Mouse (Mus musculus): ENCODE data around the gene Ccndbp1. TPM values are rescaled to one million over a fixed set of nuclear protein-coding genes. Genes with fewer than 3 reads are reported as not detected.
"Not testable (repeated sequence)": the region's sequence is repeated elsewhere in the genome, so short reads cannot be mapped to it uniquely, and the experiment has no call there.

Ccndbp1 gene
- total and polyA plus RNA-seq, 2 experiments from 2014 or later, result 63.3 to 85.0 TPM

- H3K4me3 ChIP-seq (ENCODE audit: low read depth, low read length), result peak within 1 kb of the TSS; percentile 92
- WGBS, result under 1% methylated on average over 39 of the region's 39 CpGs
- DNase-seq (peak; percentile 93), ATAC-seq (peak; percentile 95)
- H3K4me2 ChIP-seq (ENCODE audit: low read depth), result peak within 1 kb of the TSS; percentile 82
- peak; percentile 19; the same call in 1 of the 2 replicates for TF ChIP-seq CTCF (IDR thresholded peaks at IDR 0.05; ENCODE audit: low read depth)
- peak within 1 kb of the TSS; percentile 88 for H3K27ac ChIP-seq (ENCODE audit: low read depth, low read length)
- H3K9me3 ChIP-seq (ENCODE audit: low read length), result no peaks in the 10 kb centered on the region
- H3K4me1 ChIP-seq (ENCODE audit: insufficient read depth), result peaks cover 7% of the 10 kb centered on the region; the same call in 1 of the 2 replicates
- peak within 1 kb of the TSS; percentile 84 for H3K9ac ChIP-seq
- H3K36me3 ChIP-seq (ENCODE audit: insufficient read depth), result no peaks in the 10 kb centered on the region
- no peaks in the 10 kb centered on the region for H3K27me3 ChIP-seq (ENCODE audit: insufficient read depth, low read length)
Measured at GRCm38 (mm10) chr2:120970559-120971080, 37.6 kb upstream of the Ccndbp1 start, which contains the start of gene Ubr1. Gene Ubr1, minus strand, starts transcription at chr2:120970715.

DNA sequence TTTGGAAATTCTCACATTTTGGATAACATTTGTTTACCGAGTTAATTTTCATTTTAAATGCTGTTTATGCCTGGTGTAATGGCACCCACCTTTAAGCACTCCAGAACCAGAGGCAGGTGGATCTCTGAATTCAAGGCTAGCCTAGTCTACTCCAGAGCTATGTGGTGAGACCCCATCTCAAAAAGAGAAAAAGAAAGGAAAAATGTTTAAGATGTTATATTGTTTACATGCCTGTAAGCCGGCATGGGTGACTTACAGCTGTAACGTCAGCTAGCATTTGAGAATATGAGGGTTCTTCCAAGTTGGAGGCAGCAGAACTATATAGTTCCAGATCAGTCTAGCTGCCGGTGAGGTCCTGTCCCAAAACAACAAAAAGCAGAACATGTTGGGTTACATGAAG, 36.4 kb upstream of the Ccndbp1 start:
- 88% methylated on average over 4 of the region's 4 CpGs for WGBS
- no peak overlapping the region for H3K9ac ChIP-seq
- no peaks in the 10 kb centered on the region for H3K36me3 ChIP-seq (ENCODE audit: insufficient read depth)
- H3K27me3 ChIP-seq (ENCODE audit: insufficient read depth, low read length), result no peaks in the 10 kb centered on the region
- TF ChIP-seq CTCF (IDR thresholded peaks at IDR 0.05; ENCODE audit: low read depth), result no peak
- H3K4me3 ChIP-seq (ENCODE audit: low read depth, low read length), result no peak overlapping the region
- ATAC-seq (no peak), DNase-seq (no peak)
- no peak overlapping the region for H3K27ac ChIP-seq (ENCODE audit: low read depth, low read length)
- H3K4me1 ChIP-seq (ENCODE audit: insufficient read depth), result peaks cover 7% of the 10 kb centered on the region; the same call in 1 of the 2 replicates
- H3K9me3 ChIP-seq (ENCODE audit: low read length), result no peaks in the 10 kb centered on the region
- H3K4me2 ChIP-seq (ENCODE audit: low read depth), result no peak overlapping the region

GRCm38 (mm10) chr2:120972257-120972656, 35.9 kb upstream of the Ccndbp1 start:
- not testable (repeated sequence) for ATAC-seq; H3K4me2 ChIP-seq (ENCODE audit: low read depth); H3K4me3 ChIP-seq (ENCODE audit: low read depth, low read length); H3K4me1 ChIP-seq (ENCODE audit: insufficient read depth); H3K27me3 ChIP-seq (ENCODE audit: insufficient read depth, low read length); DNase-seq; H3K36me3 ChIP-seq (ENCODE audit: insufficient read depth); H3K9ac ChIP-seq; H3K9me3 ChIP-seq (ENCODE audit: low read length); H3K27ac ChIP-seq (ENCODE audit: low read depth, low read length)
- WGBS, result 97% methylated on average over 8 of the region's 8 CpGs

GRCm38 (mm10) chr2:120972964-120973363, 35.2 kb upstream of the Ccndbp1 start:
- 13% methylated on average over 5 of the region's 5 CpGs for WGBS
- no peaks in the 10 kb centered on the region for H3K27me3 ChIP-seq (ENCODE audit: insufficient read depth, low read length)
- DNase-seq, result no peak
- H3K9ac ChIP-seq, result no peak overlapping the region
- ATAC-seq, result no peak
- peaks cover 9% of the 10 kb centered on the region; the same call in 1 of the 2 replicates for H3K4me1 ChIP-seq (ENCODE audit: insufficient read depth)
- H3K36me3 ChIP-seq (ENCODE audit: insufficient read depth), result no peaks in the 10 kb centered on the region
- no peaks in the 10 kb centered on the region for H3K9me3 ChIP-seq (ENCODE audit: low read length)
- no peak overlapping the region for H3K4me2 ChIP-seq (ENCODE audit: low read depth)
- no peak overlapping the region for H3K4me3 ChIP-seq (ENCODE audit: low read depth, low read length)
- H3K27ac ChIP-seq (ENCODE audit: low read depth, low read length), result no peak overlapping the region
- no peak for TF ChIP-seq CTCF (IDR thresholded peaks at IDR 0.05; ENCODE audit: low read depth)

DNA sequence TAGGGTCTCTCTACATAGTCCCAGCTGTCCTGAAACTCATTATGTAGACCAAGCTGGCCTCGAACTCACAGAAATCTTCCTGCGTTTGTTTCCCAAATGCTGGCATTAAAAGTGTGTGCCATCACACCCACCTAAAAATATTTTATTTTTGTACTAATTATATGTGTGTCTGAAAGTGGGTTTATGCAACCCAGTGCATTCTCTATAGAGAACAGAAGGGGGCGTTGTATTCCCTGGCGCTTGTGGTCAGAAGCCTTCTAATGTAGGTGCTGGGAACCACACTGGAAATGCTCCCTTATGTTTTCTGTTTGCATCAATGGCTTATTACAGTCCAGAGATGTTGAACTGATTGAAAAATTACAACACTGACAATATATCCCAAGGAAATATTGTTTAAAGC, 31.9 kb upstream of the Ccndbp1 start:
- Histone ChIP-seq H3K36me3 (ENCODE audit: insufficient read depth) (0 out of 2 replicates have a peak, but pooled peaks cover 9% of the 10 kb centered on the region), H3K27ac (ENCODE audit: low read depth, low read length) (no peak overlapping the region), H3K4me1 (ENCODE audit: insufficient read depth) (0 out of 2 replicates have a peak, but pooled peaks cover 2% of the 10 kb centered on the region), H3K9me3 (ENCODE audit: low read length) (no peaks in the 10 kb centered on the region), H3K4me2 (ENCODE audit: low read depth) (peak overlapping the region; percentile 63), H3K27me3 (ENCODE audit: insufficient read depth, low read length) (no peaks in the 10 kb centered on the region), H3K9ac (no peak overlapping the region), H3K4me3 (ENCODE audit: low read depth, low read length) (peak overlapping the region; percentile 68; the same call in 1 of the 2 replicates)
- ATAC-seq, result no peak
- peak; percentile 41 for TF ChIP-seq CTCF (IDR thresholded peaks at IDR 0.05; ENCODE audit: low read depth)
- DNase-seq, result peak; percentile 30
- 55% methylated on average over 4 of the region's 4 CpGs for WGBS

- TF ChIP-seq CTCF (IDR thresholded peaks at IDR 0.05; ENCODE audit: low read depth), result peak; percentile 42
- H3K9ac ChIP-seq, result peak within 1 kb of the TSS; percentile 82
- peak within 1 kb of the TSS; percentile 63 for H3K4me2 ChIP-seq (ENCODE audit: low read depth)
- 0 out of 2 replicates have a peak, but pooled peaks cover 2% of the 10 kb centered on the region for H3K4me1 ChIP-seq (ENCODE audit: insufficient read depth)
- no peaks in the 10 kb centered on the region for H3K9me3 ChIP-seq (ENCODE audit: low read length)
- peak; percentile 79 for ATAC-seq
- no peaks in the 10 kb centered on the region for H3K27me3 ChIP-seq (ENCODE audit: insufficient read depth, low read length)
- H3K4me3 ChIP-seq (ENCODE audit: low read depth, low read length), result peak within 1 kb of the TSS; percentile 68
- 0 out of 2 replicates have a peak, but pooled peaks cover 13% of the 10 kb centered on the region for H3K36me3 ChIP-seq (ENCODE audit: insufficient read depth)
- peak; percentile 67 for DNase-seq
- under 1% methylated on average over 68 of the region's 71 CpGs for WGBS
- peak within 1 kb of the TSS; percentile 62 for H3K27ac ChIP-seq (ENCODE audit: low read depth, low read length)
Measured at GRCm38 (mm10) chr2:120976990-120977925, 30.9 kb upstream of the Ccndbp1 start, which contains the start of gene Tmem62. Gene Tmem62, plus strand, starts transcription at chr2:120977017.
